Mouse (Mus musculus) layer of hippocampus, adult 2 months (tissue): ENCODE results near the gene Ccn6. TPM values are rescaled to one million over a fixed set of nuclear protein-coding genes. Genes with fewer than 3 reads are reported as not detected.
"Not testable (repeated sequence)": the region's sequence is repeated elsewhere in the genome, so short reads cannot be mapped to it uniquely, and the experiment has no call there.

ENCODE experiments used
- DNase-seq, 2 experiments: peaks; one replicate each; pipeline ENCODE4 v3.0.0; 2022; ENCODE audit warnings: low spot score in 2 of 2
- H3K27ac ChIP-seq: fragments of 200-600 bp; 2 replicates; pipeline ENCODE4 v1.8.1; 2022
- H3K4me3 ChIP-seq: fragments of 200-600 bp; 2 replicates; pipeline ENCODE4 v1.8.1; 2022; ENCODE audit warnings: mild to moderate bottlenecking
- CTCF ChIP-seq: fragments of 200-600 bp; conservative IDR thresholded peaks from 2 replicates; pipeline ENCODE4 v1.8.1; 2022; ENCODE audit warnings: antibody characterized with exemption, mild to moderate bottlenecking, moderate library complexity
- long read RNA-seq, 2 experiments: library from polyadenylated mRNA; stranded (forward); transcript quantifications; one replicate each; pipeline ENCODE4 v2.0.0; 2021; ENCODE audit warnings: borderline mapping rate in 2 of 2
- total RNA-seq, 2 experiments: library from RNA; stranded (reverse); gene quantifications; 2 replicates each; pipeline ENCODE4 v1.2.3; 2021

Gene Ccn6
- total RNA-seq, result under 1 TPM; 0.32 to 0.44 TPM
- long read RNA-seq, experiment 1, partial matches to known transcripts, result 0 of 1 reads
- long read RNA-seq, experiment 1, other reads (novel, unspliced or antisense), result 0 of 1 reads
- long read RNA-seq, experiment 2, result 0 reads

- no peak for DNase-seq
- no peak within 1 kb of the TSS for H3K27ac ChIP-seq
- TF ChIP-seq CTCF, result no peak
- no peak within 1 kb of the TSS for H3K4me3 ChIP-seq
Observed at GRCm38 (mm10) chr10:39163694-39164093, at the start of gene Ccn6. Gene Ccn6, minus strand, starts transcription at chr10:39163794.

DNA sequence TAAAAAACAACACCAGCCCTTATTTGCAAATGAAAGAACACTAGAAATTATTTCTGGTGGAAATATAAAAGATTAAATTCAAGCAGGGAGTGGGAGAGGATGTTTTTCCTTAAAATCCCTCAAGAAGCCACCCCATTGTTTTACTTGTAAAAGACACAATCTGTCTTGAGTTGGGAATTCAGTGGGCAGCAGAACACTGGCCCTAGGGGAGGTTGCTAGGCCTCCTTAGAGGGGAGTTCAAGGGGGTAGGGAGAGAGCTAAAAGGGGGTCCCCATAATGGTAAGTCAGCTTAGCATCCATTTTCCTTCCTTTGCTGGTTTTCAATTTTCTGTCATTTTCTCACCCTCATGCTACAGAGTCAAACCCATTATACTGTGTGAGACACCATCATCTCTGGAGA, 46.4 kb upstream of the Ccn6 start:
- DNase-seq, result no peak
- TF ChIP-seq CTCF, result no peak
- Histone ChIP-seq H3K27ac (peak overlapping the region; percentile 82), H3K4me3 (no peak overlapping the region)

GRCm38 (mm10) chr10:39209161-39210025, 45.8 kb upstream of the Ccn6 start:
- Histone ChIP-seq H3K27ac (peak overlapping the region; percentile 82), H3K4me3 (no peak overlapping the region)
- peak in 1 of 2 experiments; percentile 42 for DNase-seq
- 0 out of 2 replicates have a peak, but pooled peaks have one; percentile 8 for TF ChIP-seq CTCF

GRCm38 (mm10) chr10:39208712-39209111, 45.1 kb upstream of the Ccn6 start:
- DNase-seq, result no peak
- peak overlapping the region; percentile 82 for H3K27ac ChIP-seq
- no peak overlapping the region for H3K4me3 ChIP-seq
- TF ChIP-seq CTCF, result no peak

DNA sequence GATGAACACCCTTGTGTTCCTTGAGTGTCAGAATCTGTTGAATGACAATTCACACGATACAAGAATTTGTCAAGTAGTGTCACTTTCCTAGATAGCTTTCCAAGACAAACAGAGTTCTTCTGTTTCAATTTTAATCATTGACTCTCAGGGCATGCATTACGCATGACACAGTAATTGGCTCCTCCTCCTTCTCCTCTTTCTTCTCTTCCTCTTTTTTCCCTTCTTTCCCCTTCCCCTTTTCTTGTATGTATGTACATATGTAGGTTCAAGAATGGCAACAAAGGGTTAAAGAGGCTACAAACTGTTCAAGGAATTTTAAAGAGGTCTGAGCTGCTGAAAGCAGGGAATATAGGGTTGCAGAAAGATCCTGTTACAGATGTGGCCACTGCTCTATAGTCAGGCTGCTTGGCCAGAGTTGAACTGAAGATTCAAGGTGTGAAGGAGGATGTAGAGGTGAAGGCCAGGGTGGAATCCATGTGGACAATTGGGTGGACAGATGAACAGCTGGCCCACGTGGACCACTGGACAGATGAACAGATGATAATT, 43.8 kb upstream of the Ccn6 start:
- no peak for DNase-seq
- Histone ChIP-seq H3K27ac (no peak overlapping the region), H3K4me3 (no peak overlapping the region)
- no peak for TF ChIP-seq CTCF

- H3K4me3 ChIP-seq, result no peak overlapping the region
- TF ChIP-seq CTCF, result no peak
- no peak overlapping the region for H3K27ac ChIP-seq
- DNase-seq, result no peak
Observed at GRCm38 (mm10) chr10:39202490-39202889, 38.9 kb upstream of the Ccn6 start.

DNA sequence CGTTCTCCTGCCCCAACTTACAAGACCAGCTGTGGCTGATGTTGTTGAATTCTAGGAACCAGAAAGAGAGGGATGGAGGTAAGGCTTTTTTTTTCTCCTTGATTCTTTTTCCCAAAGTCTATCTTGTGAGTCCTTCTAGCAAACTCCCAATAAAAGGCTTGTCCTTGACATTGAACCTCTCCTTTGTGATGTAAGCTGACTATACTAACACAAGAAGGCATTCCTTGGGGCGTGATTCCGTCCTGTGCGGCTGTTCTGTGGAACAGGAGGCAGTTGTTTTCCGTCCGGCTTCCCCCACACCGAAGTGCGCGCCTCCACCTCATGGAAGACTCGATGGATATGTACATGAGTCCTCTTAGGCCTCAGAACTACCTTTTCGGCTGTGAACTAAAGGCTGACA, 34.6 kb upstream of the Ccn6 start:
- DNase-seq, H3K4me3 ChIP-seq, H3K27ac ChIP-seq: not testable (repeated sequence)

DNA sequence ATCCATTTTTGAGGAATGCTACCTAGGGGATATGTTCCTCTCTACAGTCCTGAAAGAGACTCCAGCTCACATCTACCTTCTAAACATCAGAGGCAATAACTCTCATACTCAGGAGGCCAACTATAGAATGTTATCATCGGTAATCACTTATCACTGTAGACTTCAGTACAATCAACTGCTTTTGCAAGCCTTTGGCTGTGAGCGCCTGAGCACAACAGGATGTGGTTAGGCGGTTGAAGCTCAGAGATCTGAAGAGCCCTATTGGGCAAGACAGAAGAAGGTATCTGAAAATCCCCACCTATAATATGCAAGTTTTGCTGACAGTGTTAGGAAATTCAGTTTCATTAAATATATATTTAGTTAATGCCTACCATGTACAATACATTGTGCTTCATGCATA, 29.1 kb upstream of the Ccn6 start:
- DNase-seq, result no peak
- TF ChIP-seq CTCF, result no peak
- H3K27ac ChIP-seq, result no peak overlapping the region
- H3K4me3 ChIP-seq, result no peak overlapping the region

DNA sequence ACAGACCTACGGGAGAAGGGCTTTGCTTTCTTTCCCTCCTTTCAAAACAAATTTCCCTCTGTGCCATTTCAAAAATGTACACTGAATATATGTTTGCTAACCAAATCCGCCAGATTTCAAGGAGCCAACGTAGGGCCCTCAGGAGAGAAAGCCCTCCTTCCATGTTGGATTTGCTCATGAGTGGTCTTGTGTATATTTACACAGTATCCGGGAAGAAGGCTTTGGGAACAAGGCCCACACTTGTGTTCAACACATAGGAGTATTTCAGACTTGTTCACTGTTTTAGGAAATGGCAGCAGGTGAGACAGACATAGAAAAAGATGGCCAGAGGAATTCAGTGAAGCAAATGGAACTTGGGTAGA, 21.9 kb upstream of the Ccn6 start:
- no peak overlapping the region for H3K4me3 ChIP-seq
- no peak for DNase-seq
- TF ChIP-seq CTCF, result no peak
- peak overlapping the region; percentile 48; the same call in 1 of the 2 replicates for H3K27ac ChIP-seq

DNA sequence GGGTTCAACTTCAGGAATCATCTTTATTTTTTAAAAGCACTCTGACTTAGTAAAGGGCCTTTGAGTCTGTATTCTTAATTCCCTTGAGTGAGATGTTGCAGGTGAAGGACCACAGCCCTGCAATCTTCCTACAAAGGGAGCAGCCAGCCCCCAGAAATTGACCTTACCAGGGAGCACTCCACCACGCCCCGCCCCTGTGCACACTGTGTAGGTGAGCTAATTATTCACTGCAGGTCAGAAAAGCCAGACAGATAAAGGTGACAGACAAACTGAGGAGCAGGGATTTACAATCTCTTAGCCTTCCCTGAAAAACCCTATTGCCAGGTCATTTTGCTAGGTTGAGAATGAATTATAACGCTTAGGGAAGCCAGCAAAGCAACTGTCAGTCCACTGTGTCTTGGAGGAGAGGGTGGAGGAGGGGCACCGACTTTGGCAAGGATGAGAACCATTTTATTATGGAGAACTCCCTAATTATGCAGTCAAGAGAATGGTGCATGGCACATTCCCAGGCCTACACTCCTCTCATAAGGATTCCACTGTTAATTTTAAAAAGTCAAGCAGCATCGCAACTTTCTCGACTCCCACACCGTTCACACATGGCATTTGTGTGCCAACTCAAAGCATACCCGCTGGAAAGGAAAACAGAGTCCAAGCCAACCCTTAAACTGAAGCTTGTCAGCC, 21.4 kb upstream of the Ccn6 start:
- TF ChIP-seq CTCF, result no peak
- peak; percentile 35 to 71 for DNase-seq
- peak overlapping the region; percentile 48; the same call in 1 of the 2 replicates for H3K27ac ChIP-seq

DNA sequence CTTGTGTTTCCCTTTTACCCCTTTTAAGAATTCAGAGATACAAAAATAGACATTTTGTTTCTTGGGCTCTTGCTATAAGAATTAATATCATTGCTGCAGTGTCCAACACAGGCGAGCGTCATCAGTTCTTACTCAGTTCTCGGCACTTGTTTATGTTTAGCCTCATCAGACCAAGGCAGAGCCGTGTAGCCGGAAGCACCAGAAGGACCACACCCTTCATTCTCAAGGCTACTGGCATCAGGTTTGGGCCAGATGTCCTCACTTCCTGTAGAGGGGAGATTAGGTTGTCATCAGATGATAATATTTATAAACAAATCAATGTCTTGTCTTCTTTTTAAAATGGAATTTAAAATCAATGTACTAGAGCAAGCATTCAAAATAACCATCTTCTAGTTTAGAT, 13.4 kb upstream of the Ccn6 start:
- no peak for TF ChIP-seq CTCF
- H3K27ac ChIP-seq, result no peak overlapping the region
- H3K4me3 ChIP-seq, result no peak overlapping the region

More for the DNA sequence above, 21.4 kb upstream of the Ccn6 start:
- H3K4me3 ChIP-seq, result no peak overlapping the region

DNA sequence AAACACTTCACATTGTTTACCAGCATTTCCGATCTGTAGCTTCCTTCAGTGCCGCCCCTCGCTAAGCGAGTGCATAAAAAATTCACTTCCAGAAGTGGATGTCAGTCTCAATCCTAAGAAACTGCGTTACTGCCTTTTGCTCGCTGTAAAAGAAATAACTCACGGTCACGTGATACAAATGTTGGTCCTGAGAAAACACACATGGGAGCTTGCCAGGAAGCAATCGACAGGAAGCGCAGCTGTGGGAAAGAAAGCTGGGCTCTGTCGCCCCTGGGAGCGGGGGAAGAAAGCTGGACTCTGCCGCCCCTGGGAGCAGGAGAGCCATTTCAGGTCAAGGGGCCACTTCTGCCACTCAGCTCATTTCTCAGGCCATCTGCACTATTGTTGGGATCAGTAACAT, 9.5 kb upstream of the Ccn6 start:
- no peak for DNase-seq
- Histone ChIP-seq H3K4me3 (no peak overlapping the region; the same call in 1 of the 2 replicates), H3K27ac (peak overlapping the region; percentile 94)
- TF ChIP-seq CTCF, result no peak

More for the DNA sequence above, 13.4 kb upstream of the Ccn6 start:
- DNase-seq, result no peak

DNA sequence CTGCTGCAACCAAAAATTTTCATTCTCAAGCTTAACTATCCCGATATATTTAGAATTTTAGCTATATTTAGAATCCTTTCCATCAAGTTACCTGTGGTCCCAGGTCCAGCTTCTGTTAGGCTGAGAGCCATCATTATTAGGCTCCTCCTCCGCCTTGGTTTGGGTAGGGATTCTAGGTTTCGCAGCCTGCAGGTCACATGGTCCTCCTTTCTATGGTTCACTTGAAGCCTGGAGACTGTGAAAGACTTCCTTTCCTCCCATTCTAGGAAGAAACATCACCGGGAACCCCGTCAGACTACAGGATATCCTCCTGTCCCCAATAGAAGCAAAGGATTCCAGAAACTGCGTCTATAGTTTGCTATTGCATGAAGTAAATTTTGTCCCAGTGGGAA, 8.9 kb upstream of the Ccn6 start:
- Histone ChIP-seq H3K27ac (peak overlapping the region; percentile 94), H3K4me3 (no peak overlapping the region; the same call in 1 of the 2 replicates)
- TF ChIP-seq CTCF, result no peak
- DNase-seq, result no peak
